Mouse (Mus musculus) c-Kit-positive CD71-negative TER-119-negative erythroid progenitor cells, embryonic 14.5 days (primary cell): ENCODE results near the gene Lpar4.

Source experiments
- DNase-seq: peaks from one replicate; pipeline ENCODE4 v3.0.0-alpha.2; 2013; ENCODE audit warnings: low read depth

Lpar4 gene

DNA sequence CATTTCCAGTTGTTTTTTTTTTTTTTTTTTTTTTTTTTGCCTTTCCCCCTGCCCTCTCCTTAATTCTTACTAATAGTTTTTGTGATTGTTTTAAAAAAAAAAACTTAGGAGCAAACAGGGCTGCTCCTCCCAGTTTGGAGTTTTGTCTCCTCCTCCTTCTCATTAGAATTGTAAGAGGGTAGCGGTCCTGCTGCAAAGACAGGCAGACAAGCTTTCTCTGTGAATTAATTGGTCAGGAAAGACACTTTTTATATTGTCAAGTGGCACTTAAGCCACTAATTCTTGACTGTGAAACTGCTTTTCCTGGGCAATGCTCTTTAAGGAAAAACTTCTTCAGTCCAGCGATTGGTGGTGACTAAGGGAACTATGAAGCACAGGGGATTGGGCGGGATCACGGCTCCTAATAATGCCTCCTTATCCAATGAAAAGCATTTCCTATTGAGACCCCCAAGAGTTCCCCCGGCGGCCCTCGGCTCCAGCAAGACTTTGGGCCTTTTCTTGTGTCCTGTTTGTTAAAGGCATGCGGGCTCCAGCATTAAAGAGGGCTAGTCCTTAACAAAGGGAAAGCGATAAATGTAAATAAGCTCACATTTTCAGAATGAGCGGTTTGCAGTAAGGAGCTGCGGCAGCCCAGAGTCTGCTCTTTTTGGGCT is at the start of gene Lpar4:
Gene Lpar4, plus strand, starts transcription at position 451 of the 653 bp plus-strand sequence.
- no peak for DNase-seq

DNA sequence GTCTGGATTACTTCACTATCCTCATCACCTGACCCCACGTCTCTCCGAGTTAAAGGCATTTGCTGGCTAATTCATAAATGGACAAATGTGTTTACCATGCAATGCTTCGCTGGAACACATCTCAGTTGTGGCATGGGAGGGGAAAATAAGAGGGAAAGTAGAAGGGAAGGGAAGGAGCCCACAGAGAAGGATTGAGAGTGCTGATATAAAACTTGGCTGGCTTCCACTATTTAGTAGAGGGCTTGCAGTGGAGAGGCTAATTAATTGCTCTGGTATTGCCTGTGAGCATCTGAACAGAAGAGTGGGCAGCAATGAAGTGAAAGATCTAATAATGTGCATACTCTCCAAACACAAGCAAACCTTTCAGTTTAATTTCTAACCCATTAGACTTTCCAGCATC is 49.0 kb upstream of the Lpar4 start:
- no peak for DNase-seq

- DNase-seq: no peak
Measured at GRCm38 (mm10) chrX:106871894-106872293, 48.5 kb upstream of the Lpar4 start.

GRCm38 (mm10) chrX:106872315-106872714 is 48.1 kb upstream of the Lpar4 start:
- DNase-seq: no peak

GRCm38 (mm10) chrX:106897707-106898275 is 22.6 kb upstream of the Lpar4 start:
- no peak for DNase-seq

DNA sequence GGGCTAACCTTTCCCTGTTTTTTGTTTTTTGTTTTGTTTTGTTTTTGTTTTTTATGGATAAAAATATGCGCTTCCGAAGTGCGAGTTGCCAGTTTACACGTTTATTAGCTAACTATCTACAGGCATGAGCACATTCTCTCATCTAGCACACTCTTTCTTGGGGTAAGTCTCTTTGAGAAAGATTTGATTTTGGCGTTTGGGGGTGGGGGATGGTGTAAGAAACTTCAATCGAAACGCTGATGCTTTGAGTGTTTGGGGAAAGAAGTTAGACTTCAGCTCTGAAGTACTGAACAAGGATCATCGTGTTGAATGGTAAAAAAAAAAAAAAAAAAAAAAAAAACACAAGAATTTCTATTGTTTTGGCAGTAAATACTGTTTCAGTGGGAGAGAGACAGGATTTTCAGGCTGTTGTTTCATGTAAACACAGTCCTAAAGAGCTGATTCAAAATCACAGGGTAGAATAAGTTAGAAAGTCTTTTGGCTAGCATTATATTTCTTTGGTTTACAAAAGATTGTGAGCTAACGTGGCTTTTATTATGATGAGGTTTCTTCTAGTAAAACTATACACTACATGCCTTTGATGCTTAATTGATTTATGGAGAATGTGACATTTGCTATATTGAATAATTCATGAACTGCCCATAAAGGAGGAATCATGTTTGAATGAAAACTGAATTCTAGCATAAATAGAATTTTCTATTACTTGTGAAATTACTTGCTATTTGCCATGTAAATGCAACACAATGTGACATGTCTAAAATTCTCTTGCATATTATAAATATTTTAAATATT is 599 bp downstream of the Lpar4 start:
- no peak for DNase-seq

- no peak for DNase-seq
Measured at GRCm38 (mm10) chrX:106924572-106924971, 4.1 kb downstream of the Lpar4 start.

DNA sequence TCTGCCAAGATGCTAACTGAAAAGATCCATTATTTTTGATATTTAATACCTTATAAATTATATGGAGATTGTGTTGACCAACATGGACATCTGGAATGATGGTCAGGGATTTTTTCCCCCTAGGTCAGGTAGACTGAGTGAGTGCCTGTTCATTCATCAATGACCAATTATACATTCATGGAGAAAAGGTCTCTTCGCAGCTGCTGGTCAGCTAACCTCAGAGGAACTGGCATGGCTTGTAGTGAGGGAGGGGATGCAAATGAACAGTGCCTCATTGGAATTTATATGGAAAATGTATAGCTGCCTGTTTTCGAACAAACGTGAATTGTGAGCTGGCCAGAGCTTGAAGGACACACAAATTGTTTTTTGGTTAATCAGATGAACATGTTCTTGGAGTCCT is 18.9 kb downstream of the Lpar4 start:
- DNase-seq: no peak

- DNase-seq: no peak
Measured at GRCm38 (mm10) chrX:106950558-106950957, 30.1 kb downstream of the Lpar4 start.

DNA sequence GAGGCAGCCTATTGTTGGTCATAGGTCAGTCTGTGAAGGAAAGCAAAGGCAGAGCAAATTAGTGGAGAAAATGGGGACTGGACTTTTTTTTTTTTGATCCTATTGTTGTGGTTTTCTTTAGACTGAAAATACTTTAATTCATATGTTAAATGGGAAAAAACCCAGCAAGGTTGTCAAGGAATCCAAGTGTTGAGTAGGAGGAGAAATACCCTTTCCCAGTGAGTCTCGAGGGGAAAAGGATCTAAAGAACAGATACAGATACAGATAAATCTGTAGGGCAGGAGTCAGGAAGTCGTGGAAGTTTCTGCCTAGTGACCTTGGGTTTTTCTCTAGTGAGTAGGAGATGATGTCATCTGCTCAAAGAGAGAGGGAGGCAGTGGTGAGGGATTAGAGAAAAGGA is 30.6 kb downstream of the Lpar4 start:
- no peak for DNase-seq

DNA sequence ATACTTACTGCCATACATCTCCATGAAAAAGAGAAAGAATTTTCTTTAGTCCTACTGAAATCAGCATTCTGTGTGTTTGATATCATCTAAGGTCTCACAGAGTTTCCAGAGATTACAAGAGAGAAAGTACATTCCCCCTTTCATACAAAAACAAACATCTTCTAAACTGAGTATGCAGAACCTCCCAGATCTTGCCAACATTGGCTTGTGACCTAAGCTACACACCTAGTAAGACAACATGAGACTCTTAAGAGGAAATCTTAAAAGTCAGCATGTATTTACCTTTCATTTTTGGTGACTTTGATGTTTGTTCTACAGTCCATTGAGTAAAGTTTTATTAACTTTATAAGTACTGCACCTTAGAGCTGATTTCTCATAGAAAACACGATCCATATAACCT is 33.4 kb downstream of the Lpar4 start:
- no peak for DNase-seq

GRCm38 (mm10) chrX:106962233-106962632 is 41.8 kb downstream of the Lpar4 start:
- no peak for DNase-seq

DNA sequence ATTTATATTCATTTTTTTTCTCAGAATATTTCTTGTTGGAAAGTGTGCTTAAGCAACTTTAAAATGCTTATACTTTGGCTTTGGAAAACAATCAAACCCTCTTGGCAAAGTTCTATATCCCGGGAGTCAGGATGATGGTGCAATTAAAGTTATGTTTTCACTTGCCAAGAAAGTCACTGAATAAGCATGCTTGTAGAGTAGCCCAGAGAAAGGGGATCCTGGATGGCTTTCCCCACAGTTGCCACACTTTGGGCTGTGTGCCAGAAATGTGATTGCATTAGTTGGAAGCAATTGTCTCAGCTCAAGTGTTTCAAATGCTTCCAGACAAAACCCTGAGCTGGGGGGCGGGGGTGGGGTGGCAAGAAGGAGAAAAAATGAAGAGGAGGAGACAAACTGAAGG is 43.9 kb downstream of the Lpar4 start:
- DNase-seq: no peak
